Mouse (Mus musculus): ENCODE data around the gene Gpr1.
A peak's percentile ranks its signal among the peaks of the same experiment; 100 is the strongest.
"Not testable (repeated sequence)": the region's sequence is repeated elsewhere in the genome, so short reads cannot be mapped to it uniquely, and the experiment has no call there.

Gene Gpr1

DNA sequence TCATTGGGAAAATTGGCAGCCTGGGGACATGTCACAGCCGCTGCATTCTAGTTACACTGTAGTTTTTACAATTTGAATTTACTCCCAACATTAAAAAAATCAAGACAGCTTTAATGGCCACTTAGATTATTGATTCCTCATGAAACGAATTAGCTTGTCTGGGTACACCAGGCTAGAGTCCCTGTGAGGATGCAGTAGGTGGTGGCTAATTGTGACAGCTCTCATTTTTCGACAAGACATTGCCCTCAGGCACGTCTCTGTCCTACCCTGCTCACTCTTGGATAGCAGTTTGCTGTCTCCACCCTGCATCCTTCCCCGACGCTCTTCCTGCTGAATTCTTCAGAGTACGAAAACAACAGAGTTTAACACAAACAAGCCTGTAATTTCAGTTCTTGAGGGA lies 288 bp upstream of the Gpr1 start:
- DNase-seq: no peak

DNA sequence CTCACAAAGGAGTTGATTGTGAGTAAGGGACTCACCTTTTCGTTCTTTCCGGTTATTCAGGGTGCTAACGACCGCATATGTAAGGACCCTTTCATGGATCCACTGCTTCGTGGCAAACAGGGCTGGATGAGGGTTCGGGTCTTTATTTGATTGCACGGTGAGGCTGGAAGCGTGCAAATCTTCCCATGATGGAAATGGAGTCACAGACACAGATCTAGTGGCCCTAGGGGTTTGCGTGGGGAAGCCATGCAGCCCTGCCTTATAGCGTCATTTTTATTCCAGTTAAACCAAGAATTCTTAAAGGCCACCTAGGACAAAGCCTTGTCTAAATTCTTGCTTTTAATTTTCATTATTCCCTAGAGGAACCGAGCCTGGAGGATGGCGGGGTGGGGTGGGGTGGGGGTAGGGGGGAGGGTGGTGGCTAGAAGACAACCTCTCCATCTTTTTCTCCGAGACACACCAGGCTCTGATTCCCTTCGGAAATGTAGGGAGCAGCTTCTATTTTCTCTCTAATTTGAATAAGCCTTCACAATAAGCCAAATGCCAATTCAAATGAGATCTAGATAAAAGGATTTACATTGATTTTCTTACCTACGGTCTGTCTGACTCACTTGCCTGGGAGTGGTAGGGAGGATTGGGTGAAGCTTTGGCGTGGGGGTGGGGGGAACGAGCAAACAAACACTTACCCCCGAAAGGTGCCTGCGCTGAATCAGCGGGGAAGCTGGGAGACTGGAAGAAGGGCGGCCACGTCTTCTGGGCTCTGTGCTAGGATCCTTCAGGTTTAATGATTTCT lies 669 bp downstream of the Gpr1 start:
- DNase-seq: no peak

DNA sequence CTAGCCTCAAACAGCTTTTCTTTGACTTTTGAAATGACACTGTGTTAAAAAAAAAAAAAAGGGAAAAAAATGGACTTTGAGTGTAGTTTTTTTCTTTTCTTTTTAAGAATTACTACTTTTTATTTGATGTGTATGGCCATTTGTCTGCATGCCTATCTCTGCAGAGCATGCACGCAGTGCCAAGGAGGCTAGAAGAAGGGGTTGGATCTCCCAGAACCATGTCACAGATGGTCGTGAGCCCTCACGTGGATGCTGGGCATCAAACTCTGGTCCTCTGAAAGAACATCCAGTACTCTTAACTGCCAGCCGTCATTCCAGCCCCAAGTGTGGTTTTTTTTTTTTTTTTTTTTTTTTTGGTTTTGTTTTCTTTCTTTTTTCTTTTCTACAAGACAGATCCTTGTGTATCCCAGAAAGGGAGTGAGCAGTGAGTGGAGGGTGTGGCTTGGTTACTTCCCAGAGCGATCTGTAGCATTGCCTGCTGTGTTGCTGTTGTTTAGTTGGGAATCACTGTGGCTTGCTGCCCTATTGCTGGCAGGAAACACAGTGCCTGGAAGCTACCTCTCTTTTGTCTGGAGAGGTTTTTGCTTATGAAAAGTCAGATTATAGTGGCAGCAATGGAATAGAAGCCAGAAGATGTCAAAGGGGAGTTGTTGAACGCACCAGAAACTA lies 4.3 kb downstream of the Gpr1 start:
- no peak for DNase-seq

DNA sequence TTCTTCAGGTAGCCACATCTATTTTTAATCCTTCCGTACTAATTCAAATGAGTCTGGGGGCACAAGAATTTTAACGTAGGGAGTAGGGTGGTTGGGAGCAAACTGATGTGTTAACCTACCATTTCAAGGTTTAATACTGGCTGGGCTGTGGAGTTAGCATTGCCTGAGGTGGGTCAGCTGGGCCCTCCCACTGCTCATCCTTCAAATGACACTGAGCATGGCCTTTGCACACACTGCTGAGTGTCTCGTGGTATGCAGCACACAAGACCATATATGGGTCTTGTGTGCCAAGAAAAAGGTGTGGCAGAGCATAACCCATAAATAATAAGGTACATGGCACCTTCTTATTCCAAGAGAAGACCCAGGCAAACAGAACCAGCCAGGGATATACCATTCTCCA lies 6.7 kb downstream of the Gpr1 start:
- DNase-seq: no peak

DNA sequence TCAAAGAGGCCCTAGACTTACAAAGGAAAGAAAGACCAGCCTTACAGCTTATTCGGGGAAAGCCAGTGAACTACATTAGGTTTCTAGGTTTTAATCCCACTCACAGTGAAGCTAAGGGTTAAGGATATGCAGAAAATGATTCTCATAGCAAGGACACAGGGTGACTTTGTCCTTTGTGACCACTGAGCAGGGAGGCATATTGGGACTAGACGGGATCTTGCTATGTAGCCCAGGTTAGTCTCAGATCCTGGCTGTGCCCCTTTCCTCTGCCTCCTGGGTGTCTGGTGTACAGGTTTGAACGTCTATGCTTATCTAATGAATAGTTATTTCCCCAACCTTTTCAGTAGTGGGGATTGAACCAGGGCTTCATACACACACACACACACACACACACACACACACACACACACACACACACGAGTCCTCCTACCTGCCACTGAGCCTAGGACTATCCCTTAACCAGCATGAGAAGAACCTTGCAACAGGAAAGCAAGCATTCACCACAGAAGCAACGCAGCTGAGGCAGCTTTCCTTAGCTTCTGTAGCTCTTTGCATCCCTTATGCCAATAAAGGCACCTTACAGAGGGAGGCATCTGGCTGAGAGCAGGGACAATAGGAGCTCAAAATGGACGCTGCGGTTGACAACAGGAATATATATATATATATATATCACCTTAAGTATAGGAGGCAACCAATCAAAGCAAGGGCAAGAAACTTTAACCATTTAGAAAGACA lies 9.5 kb downstream of the Gpr1 start:
- DNase-seq: no peak

DNA sequence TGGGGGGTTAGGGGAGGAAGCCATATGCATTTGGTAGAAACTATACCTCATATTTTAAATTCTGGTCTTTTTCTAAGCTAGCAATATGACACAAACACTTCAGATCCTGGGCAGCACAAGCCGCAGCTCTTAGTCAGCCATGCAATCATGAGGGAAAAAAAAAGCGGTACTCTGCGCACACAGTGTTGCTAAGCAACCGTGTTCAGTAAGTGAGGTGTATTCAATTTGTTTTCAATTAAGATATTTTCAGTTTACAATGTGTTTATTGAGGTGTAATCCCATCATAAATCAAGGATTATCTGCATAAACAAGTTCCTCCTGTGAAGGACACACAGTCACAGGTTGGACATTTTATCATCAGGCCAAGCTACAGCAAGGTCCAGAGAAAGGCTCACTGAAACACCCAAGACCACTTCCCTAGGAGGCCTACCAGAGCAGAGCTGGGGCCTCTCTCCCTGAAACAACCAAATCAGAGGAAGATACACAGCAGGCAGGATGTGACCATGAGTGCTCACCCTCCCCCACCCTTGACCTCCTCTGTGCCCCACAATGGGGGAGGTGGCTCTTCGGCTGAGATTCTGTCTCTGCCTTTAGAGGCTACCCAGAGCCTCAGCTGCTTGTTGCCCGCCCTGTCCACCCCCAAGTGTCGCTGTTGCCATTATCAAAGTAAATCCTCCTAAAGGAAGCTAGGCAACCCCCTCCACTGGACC lies 10.2 kb downstream of the Gpr1 start:
- DNase-seq: peak; percentile 28

DNA sequence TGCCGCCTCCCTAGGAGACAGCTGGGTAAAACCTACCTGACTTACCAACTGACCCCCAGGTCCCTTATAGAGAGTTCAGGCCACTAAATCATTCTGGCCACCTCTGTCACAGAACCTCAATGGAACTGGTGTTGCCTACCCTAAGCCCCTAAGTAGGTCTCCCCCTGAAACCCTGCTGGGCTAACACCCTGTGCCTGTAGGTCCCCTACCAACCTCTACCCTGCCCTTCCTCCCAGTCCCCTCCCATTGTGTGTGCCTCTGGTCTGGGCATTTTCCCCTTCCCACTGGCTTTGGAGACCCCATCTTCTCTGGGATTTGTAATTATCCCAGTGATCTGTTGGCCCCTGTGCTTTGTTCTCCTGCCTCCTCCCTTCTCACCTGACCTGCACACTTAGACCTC lies 10.9 kb downstream of the Gpr1 start:
- DNase-seq: no peak

DNA sequence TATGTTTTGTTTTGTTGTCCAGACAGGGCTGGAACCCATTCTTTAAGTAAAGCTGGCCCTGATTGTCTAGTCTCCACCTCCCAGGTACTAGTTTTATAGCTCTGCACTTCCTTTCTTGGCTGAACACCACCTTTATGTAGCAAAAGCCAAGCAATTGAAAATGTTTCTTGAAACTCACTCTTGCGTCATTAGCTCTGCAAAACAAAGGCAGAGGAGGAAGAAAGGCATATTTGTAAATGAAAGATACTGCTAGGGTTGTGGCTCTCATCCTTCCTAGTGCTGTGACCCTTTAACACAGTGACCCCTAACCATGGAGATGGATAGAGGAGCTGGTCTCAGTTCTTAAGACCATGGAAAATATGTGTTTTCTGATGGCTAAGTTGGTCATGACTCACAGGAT lies 12.7 kb downstream of the Gpr1 start:
- no peak for DNase-seq

DNA sequence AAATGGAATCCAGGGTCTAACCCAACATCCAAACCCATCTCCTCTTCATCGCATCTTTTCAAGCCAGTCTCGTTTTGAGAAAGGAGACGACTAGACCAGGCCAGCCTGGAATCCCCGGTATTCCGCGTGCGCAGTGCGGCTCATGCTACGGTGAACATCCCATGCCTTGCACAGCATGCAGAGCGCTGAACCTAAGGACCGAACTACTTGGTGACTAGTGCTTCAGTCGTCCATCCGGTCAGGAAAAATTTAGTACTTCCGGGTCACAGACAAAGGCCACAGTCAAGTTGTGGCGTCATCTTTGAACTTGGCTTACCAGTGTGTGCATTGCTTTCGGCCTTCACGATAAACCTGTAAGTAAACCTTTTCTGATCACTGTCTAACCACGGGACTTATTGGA lies 14.0 kb downstream of the Gpr1 start:
- no peak for DNase-seq

DNA sequence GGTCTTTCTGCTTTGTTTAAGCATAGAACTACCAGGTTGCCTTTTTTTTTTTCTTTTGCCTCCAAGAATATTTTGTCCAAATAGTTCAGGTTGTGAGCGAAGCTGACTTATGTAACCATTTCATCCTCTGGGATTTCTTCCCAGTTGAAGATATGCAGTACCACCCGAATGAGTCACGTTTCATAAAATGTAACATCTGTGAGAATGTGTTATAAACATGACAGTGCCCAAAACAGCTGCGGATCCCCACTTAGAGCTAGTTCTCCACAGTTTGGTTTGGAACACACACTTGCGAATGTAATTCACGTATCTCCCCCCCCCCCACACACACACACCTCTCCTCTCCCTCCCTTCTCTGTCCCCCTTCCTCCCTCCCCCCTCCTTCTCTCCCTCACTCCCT lies 15.0 kb downstream of the Gpr1 start:
- DNase-seq: no peak

DNA sequence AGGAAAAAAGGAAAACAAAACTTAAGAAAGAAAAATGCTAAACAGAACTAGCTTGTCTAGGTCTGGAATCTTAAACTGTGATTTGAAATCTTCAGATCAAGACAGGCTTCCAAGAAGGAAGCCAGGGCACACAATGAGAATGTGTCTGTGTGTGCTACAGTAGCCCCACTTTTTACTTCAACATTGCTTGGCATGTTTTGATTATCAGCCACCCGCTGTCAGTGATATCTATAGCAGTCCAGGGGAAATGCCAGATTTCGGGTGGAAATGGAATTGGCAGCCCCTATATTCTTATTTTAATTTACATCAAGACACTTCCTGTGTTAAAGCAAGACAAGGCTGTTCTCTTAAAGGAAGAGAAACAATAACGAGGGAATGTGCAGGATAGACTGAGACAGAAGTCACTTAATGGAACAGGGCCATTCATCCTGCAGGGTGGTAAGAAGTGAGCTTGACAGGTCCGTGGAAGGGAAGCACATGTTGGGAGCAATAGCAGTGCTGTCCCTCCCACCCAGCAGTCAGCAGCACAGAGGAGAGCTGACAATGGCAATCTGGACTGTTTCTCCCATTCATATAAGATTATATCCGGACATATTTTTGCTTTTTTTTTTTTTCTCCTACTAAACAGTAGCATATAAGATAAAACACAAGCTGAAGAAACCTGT lies 18.4 kb downstream of the Gpr1 start:
- no peak for DNase-seq

DNA sequence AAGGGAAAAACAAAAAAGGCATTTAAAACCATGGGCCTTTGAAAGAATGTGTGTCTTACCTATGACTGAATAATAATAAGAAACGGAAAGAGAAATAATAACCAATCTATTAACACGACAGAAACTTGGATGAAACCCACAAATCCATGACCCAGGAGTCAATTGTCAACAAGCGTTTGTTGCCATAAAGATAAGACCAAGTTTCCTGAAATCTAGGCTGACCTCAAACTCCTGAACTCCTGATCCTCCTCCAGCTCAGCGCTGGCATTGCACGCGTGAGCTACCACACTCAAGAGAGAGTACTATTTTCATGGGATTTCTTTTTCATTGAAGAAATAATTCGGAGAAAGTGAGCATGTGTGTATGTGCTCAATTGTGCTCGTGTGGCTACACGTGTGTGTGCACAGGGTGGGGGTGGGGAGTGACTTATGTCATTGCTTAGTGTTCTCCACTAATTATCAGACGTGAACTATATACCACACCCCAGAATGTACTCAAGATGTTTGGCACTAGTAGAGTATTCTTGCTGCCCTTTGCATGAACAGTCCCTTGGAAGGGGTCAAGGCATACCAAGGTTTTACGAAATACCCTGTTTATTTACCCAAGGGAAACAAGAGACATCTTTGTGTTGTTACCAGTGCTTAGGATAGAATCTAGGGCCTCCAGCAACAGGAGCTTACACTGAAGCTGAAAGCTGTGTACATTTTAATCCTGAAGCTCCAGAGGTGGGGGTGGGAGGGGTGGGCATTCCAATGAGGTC lies 21.9 kb downstream of the Gpr1 start:
- no peak for DNase-seq

DNA sequence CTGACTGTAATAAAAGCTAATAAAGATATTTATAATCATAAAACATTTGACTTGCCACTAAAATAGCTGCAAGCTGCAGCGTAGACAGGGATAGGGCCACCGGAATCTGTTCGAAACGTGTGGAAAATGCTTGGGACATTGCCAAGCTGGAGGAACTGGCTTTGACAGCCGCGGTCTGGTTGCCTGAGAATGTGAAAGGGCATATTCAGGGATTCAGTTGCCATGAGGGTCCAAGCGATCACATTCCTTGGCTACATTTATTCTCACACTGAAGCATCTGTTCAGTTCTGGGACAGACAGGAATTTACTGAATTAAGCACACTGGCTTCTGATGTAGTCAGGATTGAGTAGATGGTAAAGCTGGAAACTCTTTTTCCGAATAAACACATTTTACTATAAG lies 23.5 kb downstream of the Gpr1 start:
- DNase-seq: peak; percentile 36

DNA sequence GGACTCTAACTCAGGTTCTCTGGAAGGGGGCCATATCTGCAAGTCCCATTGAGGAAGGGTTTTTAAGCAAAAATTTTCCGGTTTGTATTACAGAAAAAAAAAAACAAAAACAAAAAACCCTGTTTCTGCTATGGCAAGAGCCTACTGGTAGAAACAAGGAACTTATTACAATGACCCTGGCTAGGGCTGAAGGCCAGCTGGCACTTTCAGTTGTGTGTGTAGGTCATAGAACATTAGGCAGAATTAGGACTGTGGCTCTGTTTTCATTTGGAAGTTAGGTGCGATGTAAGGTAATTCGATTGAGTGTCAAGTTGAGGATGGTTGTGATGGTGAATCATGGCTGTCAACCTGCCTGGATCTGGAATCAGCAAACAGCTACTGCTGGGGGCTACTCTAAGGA lies 25.8 kb downstream of the Gpr1 start:
- DNase-seq: no peak

DNA sequence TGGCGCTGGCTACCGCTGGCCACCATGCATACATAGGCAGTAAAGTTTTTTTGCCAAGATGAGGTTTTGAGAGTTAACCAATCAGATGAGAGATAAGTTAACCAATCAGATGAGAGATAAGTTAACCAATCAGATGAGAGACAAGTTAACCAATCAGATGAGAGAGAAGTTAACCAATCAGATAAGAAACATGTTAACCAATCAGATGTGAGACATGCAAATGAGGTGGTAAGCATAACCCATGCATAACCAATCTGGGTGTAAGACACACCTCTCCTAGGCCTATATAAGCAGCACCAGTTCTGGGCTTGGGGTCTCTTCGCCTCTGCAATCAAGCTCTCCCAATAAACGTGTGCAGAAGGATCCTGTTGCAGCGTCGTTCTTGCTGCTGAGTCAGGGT lies 28.9 kb downstream of the Gpr1 start:
- not testable (repeated sequence) for DNase-seq

DNA sequence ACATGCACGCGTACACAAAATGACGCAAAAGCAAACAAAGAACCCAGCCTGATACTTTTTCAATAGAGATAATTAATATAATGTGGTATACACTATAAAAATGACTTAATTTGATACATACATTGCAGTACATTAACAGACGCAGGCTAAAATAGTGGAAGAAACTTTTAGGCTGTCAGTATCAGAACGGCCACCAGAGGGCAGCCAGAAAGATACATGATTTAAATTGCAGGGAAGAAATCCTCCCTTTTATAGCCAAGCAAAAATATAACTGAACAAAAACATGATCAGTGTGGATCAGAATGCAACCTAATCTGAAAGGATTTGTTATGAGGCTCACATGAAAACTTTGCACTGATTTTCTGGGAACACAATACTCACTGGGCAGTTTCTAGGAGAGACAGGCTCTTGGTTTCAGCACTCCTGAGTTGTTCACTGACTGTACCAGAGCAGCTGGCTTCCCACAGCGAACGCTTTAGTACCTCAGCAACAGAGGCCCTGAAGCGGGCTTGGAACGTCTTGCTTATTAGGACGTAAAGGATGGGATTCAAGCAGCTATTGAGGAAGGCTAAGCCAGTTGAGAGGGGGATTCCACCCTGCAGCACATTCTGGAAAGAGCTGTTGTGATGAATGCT lies 31.6 kb downstream of the Gpr1 start:
- peak; percentile 59 for DNase-seq

DNA sequence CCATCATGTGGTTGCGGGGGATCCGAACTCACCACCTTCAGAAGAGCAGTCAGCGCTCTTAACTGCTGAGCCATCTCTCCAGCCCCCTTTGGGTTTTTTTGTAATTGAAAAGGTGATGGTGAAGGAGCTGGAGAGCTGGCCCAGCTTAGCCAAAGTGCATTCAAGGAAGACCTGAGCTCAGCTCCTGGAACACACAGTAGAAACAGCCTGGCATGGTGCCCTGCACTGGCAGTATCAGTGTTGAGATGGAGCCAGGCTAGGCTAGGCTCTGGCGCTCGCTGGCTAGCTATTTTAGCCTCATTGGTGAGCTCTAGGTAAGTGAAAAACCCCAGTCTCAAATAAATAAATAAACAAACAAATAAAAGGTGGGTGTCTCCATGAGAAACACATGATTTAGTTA lies 32.1 kb downstream of the Gpr1 start:
- DNase-seq: peak; percentile 13

DNA sequence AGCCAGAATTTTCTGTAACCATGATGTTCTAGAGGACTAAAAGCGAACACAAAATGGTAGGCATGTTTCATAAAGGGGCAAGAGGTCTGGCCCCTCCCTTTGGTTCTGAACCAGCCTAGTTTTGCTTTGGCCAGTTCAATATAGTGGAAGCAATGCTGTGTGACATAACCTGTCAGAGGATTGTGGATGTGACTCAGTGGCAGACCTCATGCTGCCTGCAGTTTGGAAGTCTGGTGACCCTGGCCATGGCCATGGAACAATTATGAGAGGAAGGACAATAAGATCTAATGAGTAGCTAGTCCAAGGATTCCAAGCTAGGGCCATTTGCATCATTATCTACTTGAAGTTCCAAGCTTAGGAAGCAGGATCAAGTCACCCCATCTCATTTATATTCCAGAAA lies 32.9 kb downstream of the Gpr1 start:
- no peak for DNase-seq

DNA sequence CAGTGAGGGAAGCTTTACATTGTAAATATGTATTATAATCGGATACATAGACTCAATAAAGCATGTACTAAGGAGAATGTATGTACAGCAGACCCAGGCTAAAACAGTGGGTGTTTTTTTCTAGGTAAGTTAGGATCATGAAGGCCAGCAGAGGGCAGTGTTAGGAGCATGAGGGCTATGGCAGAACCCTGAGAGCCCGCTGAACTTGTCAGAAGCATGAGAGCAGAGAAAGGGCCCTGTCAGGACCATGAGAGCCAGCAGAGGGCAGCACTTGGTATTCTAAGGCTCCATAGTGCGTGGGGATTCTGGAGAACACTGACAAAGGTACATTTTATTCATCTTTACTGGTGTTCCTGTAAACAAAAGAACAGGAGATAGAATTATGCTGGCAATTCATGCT lies 33.3 kb downstream of the Gpr1 start:
- peak; percentile 96 for DNase-seq

DNA sequence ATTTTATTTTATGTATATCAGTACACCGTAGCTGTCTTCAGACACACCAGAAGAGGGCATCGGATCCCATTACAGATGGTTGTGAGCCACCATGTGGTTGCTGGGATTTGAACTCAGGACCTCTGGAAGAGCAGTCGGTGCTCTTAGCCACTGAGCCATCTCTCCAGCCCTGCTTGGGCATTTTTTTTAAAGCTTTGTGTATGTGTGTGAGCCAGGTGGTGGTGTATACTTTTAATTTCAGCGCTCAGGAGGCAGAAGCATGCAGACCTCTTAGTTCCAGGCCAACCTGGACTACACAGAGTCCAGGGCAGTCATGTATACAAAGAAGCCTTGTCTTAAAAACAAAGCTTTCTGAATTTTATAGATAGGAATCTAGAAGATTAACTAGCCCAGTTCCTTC lies 33.8 kb downstream of the Gpr1 start:
- DNase-seq: not testable (repeated sequence)

DNA sequence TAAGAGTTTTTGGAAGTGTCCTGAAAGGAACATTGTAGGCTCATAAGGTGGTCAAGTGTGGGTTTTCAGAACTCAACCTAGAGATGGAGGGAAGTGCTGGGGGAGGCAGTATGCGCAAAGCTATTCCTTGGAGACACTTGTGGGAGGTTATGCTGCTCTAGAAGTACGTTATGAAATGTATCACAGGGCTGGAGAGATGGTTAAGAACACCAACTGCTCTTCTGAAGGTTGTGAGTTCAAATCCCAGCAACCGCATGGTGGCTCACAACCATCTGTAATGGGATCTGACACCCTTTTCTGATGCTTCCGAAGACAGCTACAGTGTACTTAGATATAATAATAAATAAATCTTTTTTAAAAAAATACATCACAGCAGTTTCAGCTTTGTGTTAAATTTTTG lies 34.2 kb downstream of the Gpr1 start:
- no peak for DNase-seq

DNA sequence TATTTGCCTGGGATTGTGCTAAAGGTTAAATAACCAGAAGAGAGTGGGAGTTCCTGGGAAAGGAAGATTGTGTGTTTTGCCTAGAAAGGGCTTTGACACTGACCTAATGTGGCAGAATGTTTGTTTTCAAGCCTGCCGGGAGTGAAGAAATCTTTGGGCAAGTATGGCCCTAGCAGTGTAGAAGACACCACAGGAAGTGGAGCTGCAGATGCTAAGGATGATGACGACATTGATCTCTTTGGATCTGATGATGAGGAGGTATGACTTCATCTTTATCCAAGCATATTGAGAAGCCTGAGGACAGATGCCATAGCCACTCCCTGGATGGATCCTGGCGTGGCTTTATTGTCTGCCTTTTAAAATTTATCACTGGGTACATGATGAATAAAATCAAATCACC lies 36.0 kb downstream of the Gpr1 start:
- no peak for DNase-seq

Data from lung, postnatal 10 days (tissue).